Mouse (Mus musculus) retina, postnatal 1 day (tissue): ENCODE data around the gene Lpin1.
A peak's percentile ranks its signal among the peaks of the same experiment; 100 is the strongest.

ENCODE experiments used
- DNase-seq: peaks from one replicate; pipeline ENCODE4 v3.0.0-alpha.2; 2012

Lpin1 gene

GRCm38 (mm10) chr12:16610936-16611335 lies at the start of gene Lpin1:
Gene Lpin1, minus strand, starts transcription at chr12:16610966.
- no peak for DNase-seq

DNA sequence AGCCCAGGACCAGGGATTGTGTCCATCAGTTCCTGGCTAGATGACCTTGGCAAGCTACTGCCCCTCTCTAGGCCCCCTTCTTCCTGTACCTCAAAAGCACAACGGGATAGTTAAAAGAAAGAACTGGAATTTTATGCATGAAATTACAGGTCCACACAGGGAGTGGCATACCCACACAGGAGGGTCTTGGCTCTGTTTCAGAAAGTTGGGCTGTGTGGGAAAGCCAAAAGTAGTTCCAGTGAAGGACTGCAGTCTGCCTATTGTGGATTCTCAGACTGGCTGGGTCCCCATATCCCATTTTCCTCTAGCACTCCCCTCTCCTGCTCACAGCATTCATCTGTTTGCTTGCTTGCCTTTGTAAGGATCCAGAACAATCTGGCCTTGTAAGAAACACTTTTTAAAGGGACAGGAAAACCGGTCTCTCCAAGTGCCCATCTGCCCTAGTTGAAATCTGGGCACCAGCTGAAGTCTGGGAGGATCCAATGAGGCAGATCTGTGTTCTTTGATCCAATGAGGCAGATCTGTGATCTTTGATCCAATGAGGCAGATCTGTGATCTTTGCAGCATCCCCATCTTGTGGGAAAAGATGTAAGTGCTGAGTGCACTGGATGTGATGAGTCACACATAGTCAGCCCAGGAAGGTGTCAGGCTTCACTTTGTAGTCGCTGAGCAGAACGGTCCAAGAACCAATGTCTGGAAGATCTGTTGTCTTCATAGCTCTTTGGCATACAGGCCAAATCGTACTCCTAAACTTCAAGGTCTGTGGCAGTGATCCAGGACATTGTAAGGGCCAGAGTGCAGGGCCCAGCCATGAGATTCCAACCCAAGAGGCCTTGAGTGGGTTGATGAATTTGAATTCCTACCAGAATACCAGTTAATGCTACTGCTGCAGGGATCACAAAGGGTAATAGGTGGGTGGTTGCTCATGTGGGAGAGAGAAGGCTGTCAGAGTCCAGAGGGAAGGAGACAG lies 46.4 kb upstream of the Lpin1 start:
- no peak for DNase-seq

- no peak for DNase-seq
These were observed 44.8 kb upstream of the Lpin1 start for GRCm38 (mm10) chr12:16655604-16656003.

DNA sequence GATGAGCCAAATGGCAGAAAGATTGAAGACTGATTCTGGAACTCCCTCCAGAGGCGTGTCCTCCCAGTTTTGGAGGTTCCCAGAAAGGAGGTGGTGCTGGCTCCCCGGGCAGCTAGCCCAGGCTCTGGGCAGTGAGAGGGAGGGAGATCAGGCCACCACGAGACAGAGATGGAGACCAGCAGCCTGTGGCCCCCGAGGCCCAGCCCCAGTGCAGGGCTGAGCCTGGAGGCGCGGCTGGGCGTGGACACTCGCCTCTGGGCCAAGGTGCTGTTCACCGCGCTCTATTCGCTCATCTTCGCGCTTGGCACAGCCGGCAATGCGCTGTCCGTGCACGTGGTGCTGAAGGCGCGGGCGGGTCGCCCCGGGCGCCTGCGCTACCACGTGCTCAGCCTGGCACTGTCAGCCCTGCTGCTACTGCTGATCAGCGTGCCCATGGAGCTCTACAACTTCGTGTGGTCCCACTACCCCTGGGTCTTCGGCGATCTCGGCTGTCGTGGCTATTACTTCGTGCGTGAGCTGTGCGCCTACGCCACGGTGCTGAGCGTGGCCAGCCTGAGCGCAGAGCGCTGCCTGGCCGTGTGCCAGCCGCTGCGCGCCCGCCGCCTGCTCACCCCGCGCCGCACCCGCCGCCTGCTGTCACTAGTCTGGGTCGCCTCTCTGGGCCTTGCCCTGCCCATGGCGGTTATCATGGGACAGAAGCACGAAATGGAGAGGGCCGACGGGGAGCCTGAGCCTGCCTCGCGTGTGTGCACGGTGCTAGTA lies 42.7 kb upstream of the Lpin1 start, which contains the start of gene Ntsr2:
TSS of gene Ntsr2 (plus strand) at position 51 of the 762 bp plus-strand sequence.
- peak; percentile 86 for DNase-seq

DNA sequence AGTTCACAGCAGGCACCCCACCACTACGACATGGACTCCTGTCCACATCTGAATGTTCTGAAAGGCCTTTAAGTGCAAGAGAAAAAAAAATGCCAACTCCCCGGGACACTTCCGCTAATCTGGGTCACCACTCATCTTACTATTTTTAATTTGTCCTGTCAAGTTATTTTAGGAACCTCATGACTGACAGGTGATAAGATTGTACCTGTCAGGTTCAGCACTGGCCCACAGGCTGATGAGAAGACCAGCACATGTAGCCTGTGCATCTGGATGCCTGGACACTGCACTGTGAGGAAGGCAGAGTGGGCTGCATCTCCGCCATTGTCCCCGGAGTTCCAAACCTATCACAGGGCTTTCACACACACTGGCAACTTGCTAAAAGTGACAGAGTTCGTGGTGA lies 39.1 kb upstream of the Lpin1 start:
- DNase-seq: no peak

- DNase-seq: no peak
These were observed 37.5 kb upstream of the Lpin1 start for GRCm38 (mm10) chr12:16648273-16648672.

- DNase-seq: no peak
These were observed 36.1 kb upstream of the Lpin1 start for GRCm38 (mm10) chr12:16646780-16647409.

- no peak for DNase-seq
These were observed 33.9 kb upstream of the Lpin1 start for GRCm38 (mm10) chr12:16644698-16645097.

DNA sequence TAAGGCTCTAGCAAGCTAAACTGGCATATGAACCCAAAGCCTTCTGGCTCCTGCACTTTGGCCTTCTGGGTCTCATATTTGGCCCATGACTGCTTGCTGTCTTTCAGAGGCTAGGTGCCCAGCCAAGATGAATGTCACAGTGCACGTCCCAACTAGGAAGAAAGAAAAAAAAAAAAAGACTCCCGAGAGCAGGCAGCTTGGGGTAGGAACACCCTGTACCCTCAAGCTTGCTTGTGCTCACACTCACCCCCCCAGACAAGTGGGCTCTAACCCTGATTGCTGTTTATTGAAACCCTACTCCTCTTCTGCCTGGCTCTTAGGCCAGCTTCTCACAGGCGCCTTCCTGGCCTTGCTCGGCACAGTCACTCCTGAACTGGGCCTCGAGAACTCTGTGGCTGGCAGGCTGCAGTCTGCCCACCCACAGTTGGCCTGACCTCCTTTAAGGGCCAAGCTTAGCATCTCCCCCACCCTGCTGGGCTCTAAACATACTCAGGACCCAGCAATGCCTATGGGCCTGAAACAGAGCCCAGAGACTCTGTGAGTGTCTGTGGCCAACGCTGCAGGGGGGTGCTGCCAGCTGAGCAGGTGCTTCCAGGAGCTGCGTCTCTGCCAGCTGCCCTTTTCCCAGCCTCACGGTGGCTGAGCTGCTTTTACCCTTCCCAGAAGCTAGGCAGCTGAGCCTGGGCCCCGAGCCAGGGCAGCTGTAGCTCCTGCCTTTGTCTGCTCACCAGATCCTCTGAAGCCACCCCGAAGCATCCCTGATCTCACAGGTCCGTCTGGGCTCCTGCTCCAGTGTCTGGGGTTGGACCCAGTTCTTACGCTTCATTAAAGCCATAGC lies 33.0 kb upstream of the Lpin1 start:
- peak; percentile 93 for DNase-seq

- DNase-seq: no peak
These were observed 31.2 kb upstream of the Lpin1 start for GRCm38 (mm10) chr12:16642000-16642399.

GRCm38 (mm10) chr12:16640075-16640474 lies 29.3 kb upstream of the Lpin1 start:
- DNase-seq: no peak

- DNase-seq: no peak
These were observed 28.5 kb upstream of the Lpin1 start for GRCm38 (mm10) chr12:16639078-16639771.

- DNase-seq: no peak
These were observed 25.1 kb upstream of the Lpin1 start for GRCm38 (mm10) chr12:16635816-16636215.

- DNase-seq: peak; percentile 68
These were observed 23.5 kb upstream of the Lpin1 start for GRCm38 (mm10) chr12:16634075-16634813.

- no peak for DNase-seq
These were observed 22.5 kb upstream of the Lpin1 start for GRCm38 (mm10) chr12:16633235-16633634.

DNA sequence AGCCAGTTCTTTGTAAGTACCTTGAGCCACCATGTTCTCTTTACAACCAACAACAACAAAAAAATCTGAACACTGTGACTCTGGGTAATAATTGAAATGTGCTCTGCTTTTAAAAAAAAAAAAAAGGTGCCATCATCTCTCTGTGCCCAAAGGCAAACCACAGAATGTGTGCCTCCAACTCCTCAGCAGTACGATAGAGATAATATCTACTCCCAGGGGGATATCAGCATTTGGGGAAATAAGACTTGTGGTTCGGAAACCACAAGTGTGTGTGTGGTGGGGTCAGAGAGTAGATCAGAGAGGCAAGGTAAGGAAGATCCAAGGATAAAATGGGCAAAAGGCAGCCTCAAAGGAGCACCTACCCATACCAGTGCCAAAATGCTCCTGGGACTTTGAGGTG lies 20.7 kb upstream of the Lpin1 start:
- no peak for DNase-seq

- DNase-seq: no peak
These were observed 20.1 kb upstream of the Lpin1 start for GRCm38 (mm10) chr12:16630866-16631185.

DNA sequence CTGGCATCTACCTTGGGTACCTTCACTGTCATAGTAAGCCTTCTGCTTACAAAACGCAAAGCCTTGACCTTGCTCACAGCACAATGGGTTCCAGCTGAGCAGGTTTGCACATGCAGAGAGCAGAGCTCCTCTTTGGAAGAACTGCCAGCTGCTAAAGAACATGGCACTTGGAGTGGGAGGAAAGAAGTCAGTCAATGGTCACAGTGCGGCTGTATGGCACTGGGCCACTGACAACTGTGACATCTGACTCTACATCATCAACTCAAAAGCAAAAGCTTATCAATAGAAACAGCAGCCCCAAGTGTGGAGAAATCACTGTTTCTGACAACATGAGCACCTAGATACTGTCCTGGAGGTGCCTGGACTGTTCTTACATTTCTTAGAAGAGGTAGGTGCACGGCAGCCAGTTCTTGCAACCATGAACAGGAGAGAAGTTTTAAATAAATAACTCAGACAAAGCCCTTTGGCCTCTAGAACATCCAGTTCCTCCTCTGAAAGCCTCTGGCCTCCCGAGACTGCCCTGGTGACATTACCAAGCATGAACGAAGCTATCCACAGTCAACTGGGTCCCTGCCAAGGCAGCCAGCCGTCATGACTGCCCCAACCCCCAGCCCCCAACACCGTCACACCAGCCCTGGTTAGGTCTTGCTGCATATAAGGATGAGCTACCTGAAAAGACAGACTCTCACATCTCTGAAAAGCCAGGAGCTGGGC lies 19.5 kb upstream of the Lpin1 start:
- no peak for DNase-seq

DNA sequence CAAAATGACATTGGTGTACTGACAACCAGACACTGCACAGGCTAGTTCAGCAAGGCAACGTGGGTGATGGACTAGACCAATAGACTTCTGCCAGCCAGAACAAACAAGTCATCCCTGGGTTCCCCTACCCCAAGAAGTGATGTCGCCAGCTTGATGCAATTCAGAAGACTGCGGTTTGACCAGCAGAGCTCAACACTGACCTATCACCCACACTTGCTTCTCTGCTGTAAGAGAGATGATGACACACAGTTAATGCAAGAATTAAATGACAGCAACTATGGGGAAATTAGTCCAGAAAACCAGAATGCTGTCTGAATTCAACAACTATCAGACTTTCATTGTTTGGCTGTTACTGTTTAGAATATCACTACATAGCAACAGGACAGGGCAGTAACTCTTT lies 9.5 kb upstream of the Lpin1 start:
- no peak for DNase-seq

DNA sequence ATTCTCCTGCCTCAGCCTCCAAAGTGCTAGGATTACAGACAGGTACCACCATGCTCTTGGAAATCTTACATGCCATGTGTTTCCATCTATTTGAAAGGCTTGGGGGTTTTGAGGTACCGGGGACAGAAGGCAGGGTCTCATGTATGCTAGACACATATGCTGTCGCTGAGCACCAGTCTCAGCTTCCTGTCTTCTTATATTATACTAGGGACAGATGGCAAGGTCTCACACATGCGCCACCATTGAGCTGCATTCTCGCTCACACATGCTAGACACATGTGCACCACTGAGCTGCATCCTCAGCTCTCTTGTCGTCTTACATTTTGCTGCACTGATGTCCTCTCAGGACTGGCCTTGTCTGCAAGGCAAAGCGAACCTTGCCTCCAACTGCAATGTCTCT lies 8.7 kb upstream of the Lpin1 start:
- DNase-seq: no peak
